Mouse (Mus musculus): Measurements from ENCODE around the gene Srpx.

The Srpx gene

GRCm38 (mm10) chrX:10117065-10117719 lies at the start of gene Srpx:
Gene Srpx, minus strand, starts transcription at chrX:10117709.
- DNase-seq (ENCODE audit: low spot score in 2 of 2): no peak

- DNase-seq (ENCODE audit: low spot score in 2 of 2): no peak
Measured at GRCm38 (mm10) chrX:10152390-10152789, 34.9 kb upstream of the Srpx start.

GRCm38 (mm10) chrX:10115780-10116179 lies 1.7 kb downstream of the Srpx start:
- no peak for DNase-seq (ENCODE audit: low spot score in 2 of 2)

- DNase-seq (ENCODE audit: low spot score in 2 of 2): no peak
Measured at GRCm38 (mm10) chrX:10110736-10111135, 6.8 kb downstream of the Srpx start.

GRCm38 (mm10) chrX:10108558-10108957 lies 9.0 kb downstream of the Srpx start:
- no peak for DNase-seq (ENCODE audit: low spot score in 2 of 2)

GRCm38 (mm10) chrX:10105475-10105874 lies 12.0 kb downstream of the Srpx start:
- DNase-seq (ENCODE audit: low spot score in 2 of 2): no peak

- no peak for DNase-seq (ENCODE audit: low spot score in 2 of 2)
Measured at GRCm38 (mm10) chrX:10102739-10103138, 14.8 kb downstream of the Srpx start.

GRCm38 (mm10) chrX:10095797-10096196 lies 21.7 kb downstream of the Srpx start:
- no peak for DNase-seq (ENCODE audit: low spot score in 2 of 2)

- no peak for DNase-seq (ENCODE audit: low spot score in 2 of 2)
Measured at GRCm38 (mm10) chrX:10080385-10080784, 37.1 kb downstream of the Srpx start.

- no peak for DNase-seq (ENCODE audit: low spot score in 2 of 2)
Measured at GRCm38 (mm10) chrX:10079981-10080380, 37.5 kb downstream of the Srpx start.

GRCm38 (mm10) chrX:10073966-10074365 lies 43.5 kb downstream of the Srpx start:
- no peak for DNase-seq (ENCODE audit: low spot score in 2 of 2)

- no peak for DNase-seq (ENCODE audit: low spot score in 2 of 2)
Measured at GRCm38 (mm10) chrX:10071529-10071928, 46.0 kb downstream of the Srpx start.

- DNase-seq (ENCODE audit: low spot score in 2 of 2): no peak
Measured at GRCm38 (mm10) chrX:10070689-10071088, 46.8 kb downstream of the Srpx start.

- no peak for DNase-seq (ENCODE audit: low spot score in 2 of 2)
Measured at GRCm38 (mm10) chrX:10069405-10069804, 48.1 kb downstream of the Srpx start.

- DNase-seq (ENCODE audit: low spot score in 2 of 2): no peak
Measured at GRCm38 (mm10) chrX:10063781-10064180, 53.7 kb downstream of the Srpx start.

- DNase-seq (ENCODE audit: low spot score in 2 of 2): no peak
Measured at GRCm38 (mm10) chrX:10063361-10063760, 54.1 kb downstream of the Srpx start.

- DNase-seq (ENCODE audit: low spot score in 2 of 2): no peak
Measured at GRCm38 (mm10) chrX:10062201-10062600, 55.3 kb downstream of the Srpx start.

GRCm38 (mm10) chrX:10034666-10035065 lies 82.8 kb downstream of the Srpx start:
- DNase-seq (ENCODE audit: low spot score in 2 of 2): no peak

- no peak for DNase-seq (ENCODE audit: low spot score in 2 of 2)
Measured at GRCm38 (mm10) chrX:10010202-10010601, 107.3 kb downstream of the Srpx start.

GRCm38 (mm10) chrX:10007675-10008270 lies 109.7 kb downstream of the Srpx start:
- no peak for DNase-seq (ENCODE audit: low spot score in 2 of 2)

- no peak for DNase-seq (ENCODE audit: low spot score in 2 of 2)
Measured at GRCm38 (mm10) chrX:10005946-10006345, 111.6 kb downstream of the Srpx start.

GRCm38 (mm10) chrX:10000718-10001117 lies 116.8 kb downstream of the Srpx start:
- DNase-seq (ENCODE audit: low spot score in 2 of 2): no peak
